Mouse (Mus musculus) heart, postnatal 25 days (tissue): ENCODE results near the gene Arhgap42. TPM values are rescaled to one million over a fixed set of nuclear protein-coding genes. Genes with fewer than 3 reads are reported as not detected.

Source experiments
- DNase-seq: peaks from one replicate; pipeline ENCODE4 v3.0.0; 2022; ENCODE audit warnings: low spot score
- intact Hi-C: fragments of 180-260 bp; cut with DNase I; formaldehyde crosslinking; loops from one replicate; pipeline ENCODE4 v1.15.1; 2025
- total RNA-seq, 2 experiments: library from RNA; stranded (reverse); gene quantifications; 2 replicates each; pipeline ENCODE4 v1.2.3; 2021

The Arhgap42 gene
- 1 to 10 TPM; 6.9 to 9.2 TPM for total RNA-seq

- DNase-seq, result peak; percentile 53
- intact Hi-C loops, result loop anchor here (5.0 to 10.0 kb wide), 2 partner anchors 71 to 114 kb away; no protein-coding TSS in a partner anchor
These were observed at the start of gene Arhgap42 for GRCm38 (mm10) chr9:9238438-9239391. TSS of gene Arhgap42 (minus strand) at chr9:9239101.

DNA sequence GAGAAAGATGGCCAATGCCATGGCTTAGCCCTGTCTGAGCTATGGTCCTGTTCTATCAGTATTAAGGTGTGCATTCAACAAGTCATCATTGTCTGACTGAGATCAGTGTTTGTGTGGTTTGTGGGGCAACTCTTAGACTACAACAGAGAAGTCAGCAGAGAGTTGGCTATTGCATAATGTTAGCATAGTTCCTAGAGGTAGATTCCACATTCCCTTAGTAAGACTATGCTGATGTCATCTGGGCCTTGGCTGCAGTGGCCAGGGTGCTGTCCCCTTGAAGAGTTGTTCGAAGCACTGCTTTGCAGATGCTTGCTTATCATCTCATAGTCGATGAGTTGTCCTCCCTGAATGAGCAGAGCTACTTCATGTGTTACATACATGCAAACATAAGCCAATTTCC is 49.2 kb upstream of the Arhgap42 start:
- intact Hi-C loops, result no loop called here
- no peak for DNase-seq

- DNase-seq, result no peak
- intact Hi-C loops, result loop anchor here (10.0 kb wide), 1 partner anchor 185 kb away; no protein-coding TSS in a partner anchor
These were observed 30.4 kb upstream of the Arhgap42 start for GRCm38 (mm10) chr9:9269305-9269704.

DNA sequence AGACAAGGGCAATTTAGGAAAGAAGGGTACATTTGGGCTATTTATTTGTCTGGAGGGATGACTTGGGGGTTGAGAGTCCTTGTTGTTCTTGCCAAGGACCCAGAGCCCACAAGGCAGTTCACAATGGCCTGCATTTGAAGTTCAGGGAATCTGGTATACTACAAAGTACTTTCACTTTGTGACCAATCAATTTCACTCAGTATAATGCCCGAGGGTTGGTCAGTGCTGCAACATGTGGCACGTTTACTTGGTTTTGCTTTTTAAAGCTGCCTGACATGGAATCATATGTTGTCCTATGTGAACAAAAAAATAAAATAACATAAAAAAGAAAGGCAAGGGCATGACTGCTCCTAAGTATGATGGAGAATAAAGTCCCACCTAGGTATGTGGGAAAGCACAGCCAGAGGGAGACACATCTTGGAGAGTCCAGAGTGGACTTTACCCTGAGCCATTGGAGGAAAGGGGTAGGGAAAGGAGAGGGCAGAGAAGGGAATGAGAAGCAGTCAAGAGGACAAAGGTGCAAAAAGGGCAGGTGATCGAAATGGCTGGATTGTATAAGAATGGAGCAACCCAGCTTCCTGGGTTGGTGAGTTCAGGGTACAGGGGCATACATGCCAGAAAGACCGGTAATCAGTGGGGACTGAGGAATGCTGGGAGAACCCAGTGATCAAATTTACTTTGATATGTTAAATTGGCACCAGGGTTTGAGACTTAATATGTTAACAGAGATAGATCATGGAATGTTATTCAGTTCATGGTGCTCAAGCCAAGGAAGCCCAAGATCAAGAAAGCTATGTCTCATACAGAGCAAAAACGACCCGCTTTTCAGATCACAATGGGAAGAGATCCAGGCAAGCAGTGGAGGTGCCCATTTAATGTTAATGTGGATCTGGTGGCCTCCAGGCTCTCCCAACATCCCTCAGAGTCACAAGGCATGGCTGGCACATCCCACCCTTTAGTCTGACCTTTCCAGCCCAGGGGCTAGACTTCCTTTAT is 29.0 kb upstream of the Arhgap42 start:
- intact Hi-C loops, result loop anchor here (10.0 kb wide), 1 partner anchor 183 kb away; no protein-coding TSS in a partner anchor
- DNase-seq, result no peak

GRCm38 (mm10) chr9:9263543-9263942 is 24.6 kb upstream of the Arhgap42 start:
- no peak for DNase-seq
- intact Hi-C loops, result loop anchor here (10.0 kb wide), 1 partner anchor 179 kb away; no protein-coding TSS in a partner anchor

GRCm38 (mm10) chr9:9262479-9262878 is 23.6 kb upstream of the Arhgap42 start:
- intact Hi-C loops, result loop anchor here (10.0 kb wide), 1 partner anchor 178 kb away; no protein-coding TSS in a partner anchor

GRCm38 (mm10) chr9:9254764-9255163 is 15.9 kb upstream of the Arhgap42 start:
- intact Hi-C loops, result no loop called here
- DNase-seq, result no peak

More at GRCm38 (mm10) chr9:9262479-9262878, 23.6 kb upstream of the Arhgap42 start:
- DNase-seq, result no peak

DNA sequence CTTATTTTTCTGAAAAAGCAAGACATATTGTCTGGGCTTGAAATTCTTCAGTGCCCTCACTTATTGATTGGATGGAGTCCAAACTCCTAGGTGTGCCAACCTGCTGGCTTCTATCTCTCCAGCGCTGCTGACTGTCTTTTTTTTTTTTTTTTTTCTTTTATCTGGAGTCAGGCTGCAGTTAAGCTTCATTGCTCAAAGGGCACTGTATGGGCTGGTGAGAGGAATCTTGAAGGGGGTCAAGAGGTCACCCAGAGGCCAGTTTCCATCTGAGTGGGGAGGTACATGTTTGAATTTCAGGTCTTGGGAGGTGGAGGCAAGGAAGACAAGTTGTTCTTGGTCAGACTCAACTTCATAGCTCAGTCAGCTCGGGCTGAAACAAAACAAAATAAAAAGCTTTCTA is 9.6 kb upstream of the Arhgap42 start:
- intact Hi-C loops, result no loop called here
- DNase-seq, result no peak

DNA sequence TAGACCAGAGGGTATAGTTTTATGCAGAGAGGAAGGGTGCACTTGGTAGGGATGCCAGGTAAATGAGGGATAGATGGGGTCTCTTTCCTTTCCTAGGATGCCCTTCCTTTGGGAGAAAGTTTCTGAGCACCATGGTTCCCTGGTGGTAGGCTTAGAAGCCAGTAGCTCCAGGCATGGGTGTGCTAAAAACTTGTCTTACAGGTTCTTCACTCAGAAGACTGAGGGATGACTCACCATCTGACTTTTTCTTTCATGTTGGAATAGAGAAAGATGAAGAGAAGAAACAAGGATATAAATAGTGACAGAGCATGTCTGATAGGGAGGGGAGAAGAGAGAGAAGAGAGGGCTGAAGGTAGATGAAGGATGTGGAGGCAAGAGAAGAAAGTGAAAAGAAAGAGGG is 7.1 kb upstream of the Arhgap42 start:
- no peak for DNase-seq
- intact Hi-C loops, result no loop called here

- intact Hi-C loops, result no loop called here
- DNase-seq, result no peak
These were observed 4.9 kb upstream of the Arhgap42 start for GRCm38 (mm10) chr9:9243834-9244233.

GRCm38 (mm10) chr9:9241202-9241795 is 2.4 kb upstream of the Arhgap42 start:
- intact Hi-C loops, result no loop called here
- no peak for DNase-seq

GRCm38 (mm10) chr9:9237511-9237910 is 1.4 kb downstream of the Arhgap42 start:
- no peak for DNase-seq
- intact Hi-C loops, result loop anchor here (5.0 to 10.0 kb wide), 2 partner anchors 70 to 113 kb away; no protein-coding TSS in a partner anchor

DNA sequence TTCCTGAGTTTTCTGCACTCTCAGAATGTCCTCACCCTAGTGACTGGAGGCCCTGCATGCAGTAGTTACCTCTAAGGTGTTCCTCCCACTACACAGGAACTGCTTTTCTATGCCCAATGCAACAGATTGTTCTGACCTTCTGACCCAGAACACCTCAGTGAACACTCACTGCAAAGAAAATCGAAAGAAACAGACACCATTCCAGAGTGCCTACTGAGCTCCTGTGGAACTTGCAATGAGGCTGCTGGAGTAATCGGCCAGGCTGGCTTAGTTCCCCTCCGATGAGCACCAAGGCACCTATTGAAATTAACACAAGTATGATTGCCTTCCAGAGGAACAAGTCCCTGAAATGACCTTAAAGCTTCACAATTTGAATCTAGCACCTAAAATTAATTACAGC is 9.2 kb downstream of the Arhgap42 start:
- DNase-seq, result no peak
- intact Hi-C loops, result loop anchor here (10.0 kb wide), 1 partner anchor 105 kb away; no protein-coding TSS in a partner anchor

DNA sequence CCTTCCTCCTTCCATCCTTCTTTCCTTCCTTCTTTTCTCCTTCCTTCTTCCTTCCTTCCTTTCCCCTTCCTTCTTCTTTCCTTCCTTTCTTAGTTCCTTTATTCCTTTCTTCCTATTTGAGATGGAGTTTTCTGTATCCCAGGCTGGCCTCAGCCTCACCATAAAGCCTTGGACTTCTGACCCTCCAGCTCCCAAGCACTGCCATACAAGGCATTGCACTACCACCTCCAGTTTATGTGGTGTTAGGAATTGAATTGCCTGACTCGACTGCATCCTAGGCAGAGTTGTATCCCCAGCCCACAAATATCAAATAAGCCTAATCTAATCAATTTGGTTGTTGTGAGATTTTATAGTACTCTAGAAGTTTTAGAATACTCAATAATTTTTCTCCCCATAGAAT is 14.1 kb downstream of the Arhgap42 start:
- intact Hi-C loops, result no loop called here

GRCm38 (mm10) chr9:9223384-9223783 is 15.5 kb downstream of the Arhgap42 start:
- intact Hi-C loops, result no loop called here

More for the DNA sequence above, 14.1 kb downstream of the Arhgap42 start:
- DNase-seq, result no peak

GRCm38 (mm10) chr9:9221950-9222486 is 16.9 kb downstream of the Arhgap42 start:
- no peak for DNase-seq
- intact Hi-C loops, result no loop called here

More at GRCm38 (mm10) chr9:9223384-9223783, 15.5 kb downstream of the Arhgap42 start:
- no peak for DNase-seq

DNA sequence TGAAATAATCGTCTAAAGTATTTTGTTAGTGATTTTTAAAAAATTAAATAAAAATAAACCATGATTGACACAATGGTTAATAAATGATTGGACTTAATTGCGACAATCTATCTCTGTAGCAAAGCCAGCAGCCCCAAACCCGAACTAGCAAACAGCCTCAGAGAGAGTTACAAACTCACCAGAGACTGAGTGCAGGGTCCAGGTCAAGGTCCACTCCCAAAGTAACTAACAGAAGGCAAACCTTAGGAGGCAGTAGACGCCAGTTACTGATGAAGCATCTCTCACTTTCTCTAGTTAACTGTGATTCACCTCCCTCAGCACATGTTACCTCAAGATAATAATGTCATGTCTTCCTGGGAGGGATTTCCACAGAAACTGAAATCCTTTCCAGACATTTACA is 17.7 kb downstream of the Arhgap42 start:
- intact Hi-C loops, result no loop called here
- no peak for DNase-seq

DNA sequence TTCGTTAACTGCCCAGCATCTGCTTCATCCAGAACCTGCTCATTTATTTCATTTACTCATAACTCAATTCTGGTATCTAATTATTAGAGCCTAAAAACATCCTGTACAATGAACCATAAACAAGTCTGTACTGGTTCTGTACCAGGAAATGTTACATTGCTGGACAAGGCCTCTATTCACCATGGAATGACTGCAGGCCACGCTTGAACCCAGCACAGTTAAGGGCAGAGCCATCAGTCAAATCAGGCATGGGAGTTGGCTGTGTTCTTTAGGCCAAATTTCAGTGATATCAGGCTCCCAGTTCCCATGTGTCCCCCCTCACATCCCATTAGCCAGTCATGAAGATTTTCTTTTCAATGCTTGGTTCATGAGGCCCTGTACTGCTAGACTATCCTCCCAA is 20.6 kb downstream of the Arhgap42 start:
- no peak for DNase-seq
- intact Hi-C loops, result no loop called here

DNA sequence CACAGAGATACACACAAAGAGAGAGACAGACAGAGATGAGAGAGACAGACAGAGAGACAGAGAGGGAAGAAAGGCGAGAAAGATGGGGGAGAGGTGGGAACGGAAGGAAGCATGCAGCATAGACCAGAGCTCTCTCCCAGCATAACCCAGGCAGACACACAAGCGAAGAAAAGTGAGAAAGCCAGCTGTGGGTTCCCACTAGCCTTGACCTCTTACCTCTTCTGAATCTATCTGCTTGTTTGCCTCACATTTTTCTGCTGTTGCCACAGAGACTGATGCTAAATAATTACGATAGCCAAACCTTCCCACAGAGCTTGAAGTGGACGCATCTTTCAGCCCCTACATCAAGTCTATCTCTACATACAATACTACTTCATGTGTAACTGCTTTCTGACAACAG is 24.1 kb downstream of the Arhgap42 start:
- intact Hi-C loops, result no loop called here
- DNase-seq, result no peak
